Mouse (Mus musculus) heart, embryonic 11.5 days (tissue): ENCODE results near the gene Sclt1. TPM values are rescaled to one million over a fixed set of nuclear protein-coding genes. Genes with fewer than 3 reads are reported as not detected.

Source experiments
- ATAC-seq: fragments of 200-750 bp; cut with Nextera tagmentation; replicated peaks from 2 replicates; pipeline ENCODE4 v1.8.0; 2017; ENCODE audit warnings: moderate library complexity; ENCODE audit not compliant: insufficient number of reproducible peaks, low FRiP score, low TSS enrichment
- H3K27ac ChIP-seq: fragments of 300-500 bp; sonication (generic); 2 replicates; pipeline ENCODE4 v1.5.1; 2014; ENCODE audit warnings: mild to moderate bottlenecking, low read depth, low read length
- H3K27me3 ChIP-seq: fragments of 300-500 bp; sonication (generic); 2 replicates; pipeline ENCODE4 v1.6.1; 2014; ENCODE audit warnings: mild to moderate bottlenecking, low read length, mixed read lengths; ENCODE audit not compliant: control insufficient read depth, insufficient read depth
- H3K36me3 ChIP-seq: fragments of 300-500 bp; sonication (generic); 2 replicates; pipeline ENCODE4 v1.6.1; 2014; ENCODE audit warnings: mild to moderate bottlenecking, low read length, moderate library complexity, mixed read lengths; ENCODE audit not compliant: control insufficient read depth, insufficient read depth
- H3K4me1 ChIP-seq: fragments of 300-500 bp; sonication (generic); 2 replicates; pipeline ENCODE4 v1.6.1; 2014; ENCODE audit warnings: low read length; ENCODE audit not compliant: control insufficient read depth, insufficient read depth
- H3K4me2 ChIP-seq: fragments of 300-500 bp; sonication (generic); 2 replicates; pipeline ENCODE4 v1.6.1; 2014; ENCODE audit warnings: mild to moderate bottlenecking, moderate library complexity
- H3K4me3 ChIP-seq: fragments of 300-500 bp; sonication (generic); 2 replicates; pipeline ENCODE4 v1.5.1; 2014; ENCODE audit warnings: low read depth, low read length
- H3K9ac ChIP-seq: fragments of 300-500 bp; sonication (generic); 2 replicates; pipeline ENCODE4 v1.6.1; 2014; ENCODE audit warnings: mild to moderate bottlenecking, low read depth, low read length, moderate library complexity
- H3K9me3 ChIP-seq: fragments of 300-500 bp; sonication (generic); replicated peaks from 2 replicates; pipeline ENCODE4 v1.6.1; 2016; ENCODE audit warnings: low read length; ENCODE audit not compliant: control insufficient read depth
- WGBS: fragments of 180-500 bp; shearing (Covaris S2); extraction: QIAGEN DNeasy Blood & Tissue Kit; methylation state at CpG from one replicate; pipeline ENCODE4 v1.1.7; 2014; ENCODE audit not compliant: insufficient replicate concordance; 5-methylcytosine and 5-hydroxymethylcytosine counted together
- polyA plus RNA-seq: library from polyadenylated mRNA; unstranded; fragments of >200 nt; fragmentation: Nextera tagmentation; extraction: Ambion mirVana; gene quantifications from 2 replicates; pipeline ENCODE4 v1.2.1, GENCODE M21; 2014

Gene Sclt1
- polyA plus RNA-seq, 1 experiment from 2014 or later, result 12.1 TPM

DNA sequence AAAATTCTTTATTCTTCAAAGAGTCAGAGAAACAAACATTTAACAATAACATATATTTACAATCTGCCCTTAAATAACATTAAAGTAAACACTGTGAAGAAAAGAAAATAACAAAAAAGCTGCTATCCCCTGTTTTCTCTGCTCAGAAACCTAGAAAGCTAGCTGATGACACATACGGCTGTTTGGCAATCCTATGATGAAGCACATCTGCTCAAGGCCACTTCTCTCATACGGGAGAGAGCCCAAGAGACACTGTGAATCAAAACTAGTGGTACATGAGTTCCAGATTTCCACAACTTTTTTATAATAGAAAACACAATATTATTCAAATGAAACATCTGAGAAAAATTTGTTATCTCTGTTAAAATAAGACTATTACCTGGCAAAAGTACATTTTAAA, 55.9 kb downstream of the Sclt1 start:
- Histone ChIP-seq H3K4me3 (no peak overlapping the region), H3K9ac (no peak overlapping the region), H3K27me3 (no peaks in the 10 kb centered on the region), H3K9me3 (no peaks in the 10 kb centered on the region), H3K36me3 (no peaks in the 10 kb centered on the region), H3K4me1 (no peaks in the 10 kb centered on the region), H3K27ac (no peak overlapping the region), H3K4me2 (no peak overlapping the region)
- WGBS, result 74% methylated on average over 2 of the region's 2 CpGs
- no peak for ATAC-seq

DNA sequence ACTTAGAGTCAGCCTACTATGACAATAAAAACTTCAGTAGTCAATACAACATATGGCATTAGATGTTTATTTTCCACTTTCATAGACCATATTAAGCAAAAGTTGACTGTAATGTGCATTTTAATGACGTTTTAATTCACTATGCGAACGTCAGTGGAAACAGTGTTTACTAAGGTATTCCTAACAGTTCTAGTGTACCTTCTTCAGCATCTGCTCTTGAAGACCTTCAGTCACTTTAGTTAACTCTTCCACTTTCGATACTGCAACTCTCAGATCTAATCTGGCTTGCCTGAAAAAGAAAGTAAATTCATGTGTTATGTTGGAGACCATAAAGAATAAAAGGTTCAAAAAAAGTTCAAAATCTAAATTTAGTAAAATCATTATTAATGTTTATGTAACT, 60.2 kb downstream of the Sclt1 start:
- ATAC-seq, result no peak
- H3K9ac ChIP-seq, result no peak overlapping the region
- WGBS, result 80% methylated on average over 4 of the region's 4 CpGs

DNA sequence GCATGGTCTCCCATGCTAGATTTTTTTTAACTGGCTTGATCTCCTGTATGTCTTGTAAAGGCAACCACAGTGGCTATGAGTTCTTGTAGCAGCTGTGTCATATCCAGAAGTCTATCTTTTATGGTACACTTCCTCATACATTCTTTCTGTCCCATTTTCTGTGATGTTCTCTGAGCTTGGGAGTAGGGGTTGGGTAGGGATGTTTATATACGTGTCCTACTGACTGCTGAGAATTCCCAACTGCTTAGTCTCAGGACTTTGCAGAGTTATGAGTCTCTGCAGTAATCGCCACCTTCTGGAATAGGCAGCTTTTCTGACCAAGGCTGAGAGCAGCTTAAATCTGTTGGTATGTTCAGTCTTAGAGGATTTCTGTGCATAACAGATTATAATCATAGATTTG, 65.7 kb downstream of the Sclt1 start:
- Histone ChIP-seq H3K36me3 (no peaks in the 10 kb centered on the region), H3K9me3 (no peaks in the 10 kb centered on the region), H3K4me1 (no peaks in the 10 kb centered on the region), H3K4me3 (no peak overlapping the region), H3K27ac (no peak overlapping the region), H3K4me2 (no peak overlapping the region), H3K9ac (no peak overlapping the region), H3K27me3 (no peaks in the 10 kb centered on the region)
- ATAC-seq, result no peak
- WGBS, result 81% methylated on average over 2 of the region's 2 CpGs

More for the DNA sequence above, 60.2 kb downstream of the Sclt1 start:
- H3K4me2 ChIP-seq, result no peak overlapping the region
- H3K36me3 ChIP-seq, result no peaks in the 10 kb centered on the region
- no peaks in the 10 kb centered on the region for H3K4me1 ChIP-seq
- H3K27me3 ChIP-seq, result no peaks in the 10 kb centered on the region
- H3K27ac ChIP-seq, result no peak overlapping the region
- no peaks in the 10 kb centered on the region for H3K9me3 ChIP-seq
- H3K4me3 ChIP-seq, result no peak overlapping the region

DNA sequence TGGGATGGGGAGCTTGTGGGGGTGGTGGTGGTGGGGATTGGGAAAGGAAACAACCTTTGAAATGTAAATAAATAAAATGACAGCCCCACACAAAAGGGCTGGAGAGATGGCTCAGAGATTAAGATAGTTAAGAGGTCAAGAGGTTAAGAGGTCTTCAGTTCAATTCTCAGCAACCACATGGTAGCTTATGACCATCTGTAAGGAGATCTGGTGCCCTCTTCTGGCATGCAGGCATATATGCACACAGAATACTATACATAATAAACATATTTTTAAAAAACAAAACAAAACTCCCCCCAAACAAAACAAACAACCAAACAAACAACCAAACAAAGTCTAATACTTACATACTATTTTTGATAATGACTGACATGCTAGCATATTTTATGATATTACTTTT, 67.5 kb downstream of the Sclt1 start:
- Histone ChIP-seq H3K4me3 (no peak overlapping the region), H3K27me3 (no peaks in the 10 kb centered on the region), H3K9me3 (no peaks in the 10 kb centered on the region), H3K9ac (no peak overlapping the region), H3K4me1 (no peaks in the 10 kb centered on the region), H3K27ac (no peak overlapping the region), H3K4me2 (no peak overlapping the region), H3K36me3 (no peaks in the 10 kb centered on the region)
- ATAC-seq, result no peak

DNA sequence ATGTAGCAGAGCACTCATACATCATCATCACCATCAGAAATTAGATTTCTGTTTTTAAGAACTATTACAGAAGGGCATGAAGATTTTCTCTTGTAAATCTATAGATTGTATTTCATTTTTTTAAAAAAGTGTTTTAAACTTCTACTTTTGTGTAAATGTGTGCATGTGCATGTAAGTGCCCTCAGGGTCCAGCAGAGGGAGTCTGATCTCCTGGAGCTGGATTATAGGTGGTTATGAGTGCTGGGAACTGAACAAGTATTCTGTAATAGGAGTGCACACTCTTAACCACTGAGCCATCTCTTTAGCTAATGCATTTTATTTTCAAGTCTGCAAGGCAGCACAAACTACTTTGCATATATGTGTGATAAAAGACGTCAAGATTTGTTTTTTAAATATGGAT, 86.7 kb downstream of the Sclt1 start:
- 88% methylated on average over 1 of the region's 1 CpGs for WGBS
- no peak overlapping the region for H3K4me3 ChIP-seq

DNA sequence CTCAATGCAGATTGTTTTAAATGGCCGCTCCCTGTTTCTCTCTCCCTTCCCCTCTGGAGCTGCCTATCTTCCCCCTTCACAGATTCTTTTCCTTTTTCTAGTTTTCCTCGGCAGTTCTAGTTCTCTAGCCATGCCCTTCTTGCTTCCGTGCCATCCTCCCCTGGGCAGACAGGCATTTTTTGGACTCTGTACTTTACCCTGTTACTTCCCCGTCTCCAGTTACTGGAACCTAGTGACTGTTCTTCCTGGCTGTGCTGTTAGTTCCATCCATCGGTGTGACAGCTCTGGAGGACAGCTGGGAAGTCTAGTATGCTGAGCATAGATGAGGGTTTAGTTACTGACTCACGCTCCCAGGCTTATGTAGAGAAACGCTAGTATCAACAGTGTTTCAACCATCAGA, 121.3 kb downstream of the Sclt1 start:
- Histone ChIP-seq H3K27me3 (no peaks in the 10 kb centered on the region), H3K9me3 (no peaks in the 10 kb centered on the region), H3K4me1 (no peaks in the 10 kb centered on the region), H3K9ac (no peak overlapping the region), H3K4me2 (no peak overlapping the region), H3K27ac (no peak overlapping the region), H3K36me3 (no peaks in the 10 kb centered on the region), H3K4me3 (no peak overlapping the region)
- WGBS, result 82% methylated on average over 7 of the region's 7 CpGs
- no peak for ATAC-seq

More for the DNA sequence above, 86.7 kb downstream of the Sclt1 start:
- no peak overlapping the region for H3K27ac ChIP-seq
- H3K36me3 ChIP-seq, result no peaks in the 10 kb centered on the region
- no peak overlapping the region for H3K9ac ChIP-seq
- no peaks in the 10 kb centered on the region for H3K9me3 ChIP-seq
- no peaks in the 10 kb centered on the region for H3K4me1 ChIP-seq
- H3K27me3 ChIP-seq, result no peaks in the 10 kb centered on the region
- no peak for ATAC-seq
- no peak overlapping the region for H3K4me2 ChIP-seq

DNA sequence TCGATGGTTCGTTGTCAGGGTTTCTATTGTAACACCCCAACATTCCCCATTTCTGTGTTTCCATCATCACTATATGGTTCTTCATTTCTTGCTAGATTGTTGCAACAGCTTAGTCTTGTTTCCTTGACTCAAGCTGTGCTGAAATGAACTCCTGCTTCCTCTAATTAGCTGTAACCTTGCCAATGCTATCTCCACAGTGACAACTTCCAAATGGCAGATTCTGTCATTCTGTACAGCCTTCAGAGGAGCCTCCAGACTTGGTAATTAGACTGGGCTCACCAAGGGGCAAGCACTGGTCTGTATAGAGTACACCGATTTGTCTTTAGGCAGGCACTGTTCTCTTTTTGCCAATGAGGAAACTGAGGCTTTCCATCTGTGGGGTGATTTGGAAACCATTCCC, 123.8 kb downstream of the Sclt1 start:
- Histone ChIP-seq H3K4me1 (no peaks in the 10 kb centered on the region), H3K4me3 (no peak overlapping the region), H3K36me3 (peaks cover 7% of the 10 kb centered on the region; the same call in 1 of the 2 replicates), H3K9ac (no peak overlapping the region), H3K27ac (no peak overlapping the region), H3K4me2 (no peak overlapping the region), H3K9me3 (no peaks in the 10 kb centered on the region), H3K27me3 (no peaks in the 10 kb centered on the region)
- ATAC-seq, result no peak
- 88% methylated on average over 3 of the region's 3 CpGs for WGBS

DNA sequence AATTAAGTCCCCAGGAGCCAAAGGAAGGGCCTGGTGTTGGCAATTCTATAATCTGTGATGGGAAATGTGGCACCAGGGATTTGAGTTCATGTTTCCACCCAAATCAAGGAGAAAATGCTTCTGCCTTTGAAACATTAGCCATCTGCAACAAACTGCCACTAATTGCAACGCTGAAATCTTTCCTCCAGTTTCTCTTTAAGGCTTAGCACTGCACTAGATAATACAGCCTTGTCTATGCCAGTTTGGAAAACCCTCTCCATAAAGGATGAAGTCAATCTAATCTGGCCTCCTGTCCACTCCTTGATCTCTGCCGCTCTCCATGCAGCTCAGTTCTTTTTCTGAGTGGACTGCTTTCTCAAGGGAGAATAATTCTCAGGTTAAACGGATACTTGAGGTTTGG, 124.3 kb downstream of the Sclt1 start:
- H3K9ac ChIP-seq, result no peak overlapping the region
- H3K4me3 ChIP-seq, result no peak overlapping the region
- 68% methylated on average over 3 of the region's 3 CpGs for WGBS
- H3K9me3 ChIP-seq, result no peaks in the 10 kb centered on the region
- ATAC-seq, result no peak
- H3K27ac ChIP-seq, result no peak overlapping the region
- H3K4me1 ChIP-seq, result no peaks in the 10 kb centered on the region
- H3K4me2 ChIP-seq, result no peak overlapping the region
- no peaks in the 10 kb centered on the region for H3K27me3 ChIP-seq
- peaks cover 11% of the 10 kb centered on the region for H3K36me3 ChIP-seq

DNA sequence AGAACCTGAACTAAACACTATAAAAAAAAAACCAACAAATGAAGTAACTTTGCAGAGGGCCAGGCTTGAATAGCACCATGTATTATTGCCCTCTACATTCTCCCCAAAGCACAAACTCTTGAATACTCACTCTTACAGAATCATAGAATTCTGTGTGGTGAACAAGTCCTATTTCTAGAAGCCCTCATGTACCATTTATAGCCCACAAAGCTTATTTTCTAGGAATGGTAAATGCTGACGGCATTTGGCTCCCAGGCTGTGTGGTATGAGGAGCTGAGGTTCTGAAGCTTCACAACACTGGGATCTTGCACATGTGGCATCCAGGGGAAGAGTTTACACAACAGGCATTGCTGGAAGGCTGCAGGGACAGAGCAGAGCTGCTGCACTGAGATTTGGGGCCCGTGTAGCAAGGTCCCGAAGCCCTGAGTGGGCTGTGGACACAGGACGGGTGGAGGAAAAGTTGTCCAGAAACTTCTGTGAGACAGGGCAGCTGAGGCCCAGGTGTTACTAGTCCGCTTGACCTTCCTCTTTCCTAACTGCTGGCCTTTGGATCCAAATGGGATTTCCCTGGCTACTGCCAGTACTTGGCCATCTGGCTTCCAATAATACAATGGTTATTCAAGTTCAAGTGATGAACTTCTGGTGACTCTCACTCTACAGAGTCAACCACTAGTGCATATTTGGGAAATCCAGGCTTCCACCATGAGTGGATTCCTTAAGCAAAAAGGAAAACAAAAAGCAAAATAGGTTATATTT, 127.9 kb downstream of the Sclt1 start:
- Histone ChIP-seq H3K4me2 (no peak overlapping the region), H3K27me3 (no peaks in the 10 kb centered on the region), H3K27ac (no peak overlapping the region), H3K36me3 (peaks cover 22% of the 10 kb centered on the region), H3K4me3 (no peak overlapping the region), H3K9ac (no peak overlapping the region), H3K4me1 (no peaks in the 10 kb centered on the region), H3K9me3 (no peaks in the 10 kb centered on the region)
- ATAC-seq, result no peak
- WGBS, result 88% methylated on average over 5 of the region's 5 CpGs
